Mouse (Mus musculus) forebrain, embryonic 16.5 days (tissue): ENCODE results near the gene Tmem52b. TPM values are rescaled to one million over a fixed set of nuclear protein-coding genes. Genes with fewer than 3 reads are reported as not detected.

ENCODE experiments used
- ATAC-seq: fragments of 200-750 bp; cut with Nextera tagmentation; 2 replicates; pipeline ENCODE4 v1.8.0; 2017; ENCODE audit warnings: mild to moderate bottlenecking, moderate library complexity
- H3K27ac ChIP-seq: fragments of 300-500 bp; sonication (generic); 2 replicates; pipeline ENCODE4 v1.5.1; 2014; ENCODE audit warnings: low read length, control low read depth
- H3K27me3 ChIP-seq: fragments of 300-500 bp; sonication (generic); replicated peaks from 2 replicates; pipeline ENCODE4 v1.6.1; 2014; ENCODE audit warnings: low read length; ENCODE audit not compliant: control insufficient read depth, insufficient read depth
- H3K36me3 ChIP-seq: fragments of 300-500 bp; sonication (generic); 2 replicates; pipeline ENCODE4 v1.6.1; 2014; ENCODE audit not compliant: control insufficient read depth, insufficient read depth
- H3K4me1 ChIP-seq: fragments of 300-500 bp; sonication (generic); replicated peaks from 2 replicates; pipeline ENCODE4 v1.6.1; 2014; ENCODE audit warnings: low read length; ENCODE audit not compliant: control insufficient read depth, insufficient read depth
- H3K4me2 ChIP-seq: fragments of 300-500 bp; sonication (generic); 2 replicates; pipeline ENCODE4 v1.6.1; 2014; ENCODE audit warnings: mild to moderate bottlenecking, low read length, control low read depth
- H3K4me3 ChIP-seq: fragments of 300-500 bp; sonication (generic); replicated peaks from 2 replicates; pipeline ENCODE4 v1.5.1; 2014; ENCODE audit warnings: mild to moderate bottlenecking, low read length, control low read depth
- H3K9ac ChIP-seq: fragments of 300-500 bp; sonication (generic); replicated peaks from 2 replicates; pipeline ENCODE4 v1.6.1; 2014; ENCODE audit warnings: low read depth, low read length, control low read depth
- H3K9me3 ChIP-seq: fragments of 300-500 bp; sonication (generic); 2 replicates; pipeline ENCODE4 v1.6.1; 2016; ENCODE audit warnings: low read length; ENCODE audit not compliant: control insufficient read depth
- WGBS: fragments of 180-500 bp; shearing (Covaris S2); extraction: QIAGEN DNeasy Blood & Tissue Kit; methylation state at CpG from one replicate; pipeline ENCODE4 v1.1.7; 2014; 5-methylcytosine and 5-hydroxymethylcytosine counted together
- polyA plus RNA-seq: library from polyadenylated mRNA; unstranded; fragments of >200 nt; fragmentation: Nextera tagmentation; extraction: Ambion mirVana; gene quantifications from 2 replicates; pipeline ENCODE4 v1.2.1, GENCODE M21; 2015

The Tmem52b gene
- polyA plus RNA-seq, 1 experiment from 2014 or later: not detected

DNA sequence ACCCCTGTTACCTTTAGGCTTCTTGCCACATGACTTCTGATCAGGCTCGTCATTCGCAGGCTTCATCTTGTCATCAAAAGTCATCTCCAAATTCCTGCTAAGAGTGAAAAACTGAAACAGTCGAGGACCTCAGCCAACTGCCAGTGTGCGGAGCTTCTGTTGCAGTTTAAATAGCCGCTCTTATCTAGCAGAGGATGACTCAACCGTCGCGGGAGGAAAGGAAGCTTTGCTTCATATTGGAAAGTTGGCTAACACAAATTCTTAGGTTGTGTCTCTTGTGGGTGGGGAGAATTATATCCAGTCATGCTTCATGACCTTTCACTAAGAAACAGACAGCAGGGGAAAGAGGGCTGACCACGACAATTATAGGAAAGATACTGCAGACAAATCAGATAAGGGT lies 5.3 kb upstream of the Tmem52b start, which contains the start of gene Olr1:
Olr1 (minus strand) TSS at position 142 of the 400 bp plus-strand sequence.
- no peak for ATAC-seq
- Histone ChIP-seq H3K9me3 (0 out of 2 replicates have a peak, but pooled peaks cover 4% of the 10 kb centered on the region), H3K36me3 (no peaks in the 10 kb centered on the region), H3K4me3 (no peak within 1 kb of the TSS), H3K4me2 (no peak within 1 kb of the TSS), H3K9ac (no peak within 1 kb of the TSS), H3K27ac (no peak within 1 kb of the TSS), H3K27me3 (no peaks in the 10 kb centered on the region), H3K4me1 (no peaks in the 10 kb centered on the region)
- WGBS: 88% methylated on average over 9 of the region's 9 CpGs

DNA sequence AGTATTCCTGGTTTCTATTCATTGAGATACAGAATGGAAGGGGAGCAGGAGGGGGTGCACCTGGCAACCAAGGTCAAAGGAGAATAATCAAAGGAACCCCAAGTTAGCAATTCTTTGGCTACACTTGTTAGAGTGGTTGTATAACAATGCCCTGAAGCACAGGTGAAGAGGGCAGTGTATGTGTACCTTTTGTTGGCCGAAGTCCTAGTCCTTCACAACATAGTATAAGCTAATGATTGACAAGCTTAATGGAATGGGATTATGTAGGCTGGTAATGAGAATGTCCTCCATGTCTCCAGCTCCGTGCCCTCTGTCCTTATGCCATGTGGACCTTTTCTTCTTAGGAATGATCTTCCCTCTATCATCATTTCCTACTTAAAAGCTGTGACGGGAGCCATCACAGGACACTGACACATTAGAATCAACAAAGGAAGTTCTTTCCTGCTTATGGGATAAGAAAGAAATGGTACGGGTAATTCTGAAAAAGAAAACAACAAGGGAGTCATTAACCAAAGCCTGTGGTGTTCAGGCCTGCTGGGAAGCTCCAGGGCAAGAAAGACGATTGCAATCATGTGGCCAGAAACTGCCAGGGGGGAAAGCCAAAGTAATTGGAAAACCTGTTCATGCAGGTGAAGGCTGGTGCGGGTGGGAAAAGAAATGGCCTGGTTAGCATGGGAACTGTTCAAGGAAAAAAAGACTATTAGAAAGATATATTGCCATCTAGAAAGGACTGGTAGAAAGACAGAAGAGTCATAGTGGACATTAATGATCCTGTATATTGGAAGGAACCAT lies 2.0 kb upstream of the Tmem52b start:
- H3K36me3 ChIP-seq: no peaks in the 10 kb centered on the region
- no peak overlapping the region for H3K4me2 ChIP-seq
- H3K27me3 ChIP-seq: no peaks in the 10 kb centered on the region
- no peak for ATAC-seq
- 67% methylated on average over 6 of the region's 6 CpGs for WGBS
- H3K9me3 ChIP-seq: no peaks in the 10 kb centered on the region
- no peaks in the 10 kb centered on the region for H3K4me1 ChIP-seq
- H3K9ac ChIP-seq: no peak overlapping the region
- no peak overlapping the region for H3K27ac ChIP-seq
- H3K4me3 ChIP-seq: no peak overlapping the region

DNA sequence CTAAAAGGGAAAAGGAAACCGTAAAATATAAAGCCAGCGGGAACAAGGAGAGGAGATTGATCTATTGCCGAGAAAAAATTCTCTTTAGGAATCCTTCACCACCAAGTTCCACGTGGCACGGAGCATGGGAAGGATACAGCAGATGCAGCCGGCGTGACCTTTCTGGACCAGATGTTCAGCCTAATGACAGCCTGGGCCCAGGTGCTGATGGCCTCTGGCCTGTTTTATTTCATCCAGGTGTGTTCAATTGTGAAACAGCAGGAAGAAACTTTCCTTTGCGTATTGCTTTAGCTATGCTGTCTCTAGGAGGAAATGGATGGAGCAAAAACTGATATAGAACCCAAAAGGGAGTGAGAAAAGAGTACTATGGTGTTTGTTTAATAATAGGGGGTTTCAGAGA lies 513 bp downstream of the Tmem52b start:
- Histone ChIP-seq H3K9ac (no peak overlapping the region), H3K4me2 (no peak overlapping the region), H3K9me3 (no peaks in the 10 kb centered on the region), H3K27me3 (no peaks in the 10 kb centered on the region), H3K36me3 (no peaks in the 10 kb centered on the region), H3K4me1 (no peaks in the 10 kb centered on the region), H3K27ac (no peak overlapping the region), H3K4me3 (no peak overlapping the region)
- WGBS: 92% methylated on average over 8 of the region's 8 CpGs
- ATAC-seq: no peak

DNA sequence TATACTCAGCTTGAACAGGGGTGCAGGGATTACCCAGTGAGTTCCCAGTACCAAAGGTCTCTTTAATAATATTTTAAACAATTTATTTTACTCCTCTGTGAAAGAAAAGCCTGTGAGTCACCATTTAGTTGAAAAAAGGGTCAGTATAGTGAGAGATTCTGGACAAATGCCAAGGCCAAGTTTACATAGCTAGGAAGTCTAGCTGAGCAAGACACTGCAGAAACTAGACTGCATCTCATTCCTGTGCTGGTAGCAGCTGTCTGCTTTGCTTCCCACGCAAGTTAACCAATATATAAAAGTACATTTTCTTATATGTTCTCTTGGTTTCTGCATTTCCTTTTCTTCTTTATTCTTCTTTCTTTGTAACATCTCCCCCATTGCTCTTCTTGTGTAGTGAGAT lies 1.1 kb downstream of the Tmem52b start:
- Histone ChIP-seq H3K27ac (no peak overlapping the region), H3K27me3 (no peaks in the 10 kb centered on the region), H3K4me2 (no peak overlapping the region), H3K4me3 (no peak overlapping the region), H3K9me3 (no peaks in the 10 kb centered on the region), H3K9ac (no peak overlapping the region), H3K36me3 (no peaks in the 10 kb centered on the region), H3K4me1 (no peaks in the 10 kb centered on the region)
- ATAC-seq: no peak
- WGBS: 72% methylated on average over 1 of the region's 1 CpGs

DNA sequence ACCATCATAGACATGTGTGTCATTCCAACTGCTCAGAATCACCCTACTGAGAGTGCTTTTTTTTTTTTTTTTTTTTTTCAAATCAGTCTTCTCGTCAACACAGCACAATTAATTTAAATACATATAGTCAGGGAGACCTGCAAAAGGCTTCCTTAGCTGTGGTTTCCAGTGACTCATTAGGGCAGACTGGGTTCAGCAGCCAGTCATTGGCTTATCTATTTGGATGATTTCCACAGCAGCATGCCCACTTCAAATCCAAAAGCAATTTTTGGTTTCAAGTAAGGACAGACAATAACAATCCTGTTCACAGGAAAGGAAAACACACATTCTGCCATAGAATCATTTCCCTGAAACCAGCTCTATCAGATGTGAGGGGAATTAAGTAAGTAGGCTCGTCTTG lies 2.0 kb downstream of the Tmem52b start:
- no peak for ATAC-seq
- Histone ChIP-seq H3K27me3 (no peaks in the 10 kb centered on the region), H3K9me3 (no peaks in the 10 kb centered on the region), H3K4me1 (no peaks in the 10 kb centered on the region), H3K4me2 (no peak overlapping the region), H3K27ac (no peak overlapping the region), H3K4me3 (no peak overlapping the region), H3K9ac (no peak overlapping the region), H3K36me3 (no peaks in the 10 kb centered on the region)
- 68% methylated on average over 2 of the region's 2 CpGs for WGBS

DNA sequence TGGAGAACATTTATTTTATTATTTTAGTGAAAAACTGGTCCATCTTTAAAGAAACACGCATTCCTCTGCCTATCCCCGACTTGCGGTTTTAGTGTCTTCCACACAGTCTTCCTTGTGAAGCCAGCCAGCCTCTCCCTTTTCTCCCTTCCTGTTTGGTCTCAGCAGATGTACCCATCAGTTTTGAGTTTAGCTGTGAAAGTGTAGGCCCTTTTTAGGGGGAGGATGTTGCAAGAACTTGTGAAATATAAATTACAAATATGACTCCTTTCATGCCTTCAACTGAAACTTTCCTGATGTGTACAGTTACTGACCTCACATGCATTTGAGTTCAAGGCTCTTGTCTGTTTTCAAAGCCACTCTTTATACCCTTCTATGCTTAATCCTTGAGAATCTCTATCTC lies 2.7 kb downstream of the Tmem52b start:
- no peaks in the 10 kb centered on the region for H3K9me3 ChIP-seq
- H3K36me3 ChIP-seq: no peaks in the 10 kb centered on the region
- no peaks in the 10 kb centered on the region for H3K27me3 ChIP-seq
- no peaks in the 10 kb centered on the region for H3K4me1 ChIP-seq
- WGBS: 95% methylated on average over 3 of the region's 3 CpGs
- H3K27ac ChIP-seq: no peak overlapping the region
- H3K4me3 ChIP-seq: no peak overlapping the region
- no peak overlapping the region for H3K9ac ChIP-seq
- ATAC-seq: no peak
- no peak overlapping the region for H3K4me2 ChIP-seq

DNA sequence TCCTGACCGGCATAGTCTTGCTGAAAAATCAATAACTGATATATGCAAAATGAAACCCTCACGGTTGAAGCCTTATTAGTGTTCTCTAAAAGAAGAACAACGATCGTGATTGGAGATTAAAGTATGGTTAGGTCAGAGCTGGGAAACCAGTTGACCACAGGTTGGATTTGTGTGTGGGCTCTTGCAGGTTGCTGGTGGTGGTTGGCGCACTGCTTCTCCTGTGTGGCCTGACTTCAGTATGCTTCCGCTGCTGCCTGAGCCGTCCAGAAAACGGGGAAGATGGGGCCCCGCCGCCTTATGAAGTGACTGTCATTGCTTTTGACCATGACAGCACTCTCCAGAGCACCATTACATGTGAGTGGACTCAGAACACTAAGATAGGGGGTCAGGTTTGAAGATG lies 4.0 kb downstream of the Tmem52b start:
- no peak overlapping the region for H3K4me3 ChIP-seq
- no peaks in the 10 kb centered on the region for H3K4me1 ChIP-seq
- no peak overlapping the region for H3K4me2 ChIP-seq
- H3K36me3 ChIP-seq: no peaks in the 10 kb centered on the region
- no peaks in the 10 kb centered on the region for H3K27me3 ChIP-seq
- no peaks in the 10 kb centered on the region for H3K9me3 ChIP-seq
- WGBS: 90% methylated on average over 10 of the region's 10 CpGs
- H3K27ac ChIP-seq: no peak overlapping the region
- no peak overlapping the region for H3K9ac ChIP-seq
- no peak for ATAC-seq

DNA sequence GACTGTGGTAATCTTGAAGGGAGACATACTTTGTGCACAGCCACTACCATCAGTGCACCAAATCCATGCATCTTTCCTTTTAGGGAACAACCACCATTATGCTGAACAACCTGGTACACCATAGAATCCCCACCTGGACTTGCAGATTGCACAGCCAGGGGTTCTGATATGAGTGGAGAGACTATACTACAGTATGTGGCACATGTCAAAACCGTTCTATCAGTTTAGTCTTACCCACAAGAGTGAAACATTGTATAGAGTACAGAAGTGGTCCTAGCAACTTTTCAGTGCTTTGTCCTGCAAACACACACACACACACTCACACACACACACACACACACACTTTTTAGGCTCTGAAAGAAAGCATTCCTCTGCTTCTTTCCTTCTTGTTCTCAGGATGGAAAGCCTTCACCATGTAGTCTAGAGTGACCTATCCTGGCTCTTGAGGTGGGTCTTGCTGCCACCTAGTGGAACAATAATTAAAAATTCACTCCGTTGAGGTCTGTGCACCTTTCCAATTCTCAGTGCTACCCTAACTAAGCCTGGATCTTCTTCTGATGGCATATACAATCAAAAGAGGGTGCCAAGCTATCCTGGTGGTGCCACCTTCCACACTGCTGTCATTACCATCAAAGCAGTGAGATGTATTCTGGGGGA lies 5.5 kb downstream of the Tmem52b start:
- H3K27me3 ChIP-seq: no peaks in the 10 kb centered on the region
- no peaks in the 10 kb centered on the region for H3K4me1 ChIP-seq
- H3K9ac ChIP-seq: no peak overlapping the region
- no peak overlapping the region for H3K4me3 ChIP-seq
- ATAC-seq: peak; percentile 86
- H3K4me2 ChIP-seq: no peak overlapping the region
- WGBS: 48% methylated on average over 2 of the region's 2 CpGs
- H3K36me3 ChIP-seq: no peaks in the 10 kb centered on the region
- H3K27ac ChIP-seq: no peak overlapping the region
- no peaks in the 10 kb centered on the region for H3K9me3 ChIP-seq

DNA sequence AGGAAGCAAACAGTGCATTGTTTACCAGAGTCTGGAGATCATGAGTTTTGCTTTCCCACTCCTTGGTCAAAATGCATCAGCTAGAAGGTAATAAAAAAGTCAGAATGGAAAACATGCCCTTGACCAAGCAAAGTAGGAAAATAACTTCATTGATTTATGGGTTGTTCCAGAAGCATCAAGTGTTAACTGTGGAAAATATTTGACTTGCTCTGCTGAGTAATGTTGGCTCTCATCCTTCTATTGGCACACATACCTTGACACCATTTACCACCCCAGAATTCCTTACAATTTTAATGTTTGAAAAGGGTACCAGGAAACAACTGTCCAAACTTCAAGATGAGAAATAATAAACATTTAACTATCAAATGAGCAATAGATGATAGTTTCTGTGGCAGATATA lies 13.7 kb downstream of the Tmem52b start:
- Histone ChIP-seq H3K4me1 (no peaks in the 10 kb centered on the region), H3K27me3 (no peaks in the 10 kb centered on the region), H3K27ac (no peak overlapping the region), H3K4me3 (no peak overlapping the region), H3K9me3 (no peaks in the 10 kb centered on the region), H3K9ac (no peak overlapping the region), H3K4me2 (no peak overlapping the region), H3K36me3 (no peaks in the 10 kb centered on the region)
- ATAC-seq: no peak
